Mouse (Mus musculus) liver, adult 2 months (tissue): ENCODE data around the gene Sgcd.

Source experiments
- CTCF ChIP-seq: fragments of 200-500 bp; IDR thresholded peaks from 2 replicates; pipeline ENCODE4 v1.5.1; 2011; ENCODE audit warnings: low read depth, low read length, control low read depth
- POLR2A ChIP-seq: fragments of 200-500 bp; IDR thresholded peaks from 2 replicates; pipeline ENCODE4 v1.6.1; 2011; ENCODE audit warnings: low read length, control low read depth; ENCODE audit not compliant: insufficient read depth; ENCODE audit errors: extremely low read depth

- TF ChIP-seq CTCF (no peak), POLR2A (no peak)
These were observed 849.5 kb downstream of the Sgcd start for GRCm38 (mm10) chr11:47139271-47139670.
